Mouse (Mus musculus) common myeloid progenitor, adult 5-6 weeks (primary cell): Measurements from ENCODE around the gene Foxr2. TPM values are rescaled to one million over a fixed set of nuclear protein-coding genes. Genes with fewer than 3 reads are reported as not detected.

Experiments used
- ATAC-seq: replicated peaks from 2 replicates; pipeline ENCODE4 v1.8.0; 2016; ENCODE audit warnings: low read depth, mild to moderate bottlenecking, moderate TSS enrichment, inconsistent platforms; ENCODE audit not compliant: poor library complexity, severe bottlenecking
- total RNA-seq: library from RNA; stranded (forward); fragments of 200-1000, 187-1606 nt; gene quantifications from 2 replicates; pipeline ENCODE4 v1.2.3, GENCODE M21; 2017

Gene Foxr2
- total RNA-seq: not detected in 2 replicates

GRCm38 (mm10) chrX:153118486-153118885 is at the start of gene Foxr2:
Foxr2 (plus strand) TSS chrX:153118786.
- no peak for ATAC-seq

GRCm38 (mm10) chrX:153119013-153119412 is 427 bp downstream of the Foxr2 start:
- ATAC-seq: no peak

- peak; percentile 98 for ATAC-seq
Measured at GRCm38 (mm10) chrX:153139734-153140515, 21.3 kb downstream of the Foxr2 start, which contains the start of gene Rragb. Rragb (plus strand) TSS chrX:153139981.

- ATAC-seq: no peak
Measured at GRCm38 (mm10) chrX:153142656-153143055, 24.1 kb downstream of the Foxr2 start.

GRCm38 (mm10) chrX:153151766-153152165 is 33.2 kb downstream of the Foxr2 start:
- no peak for ATAC-seq

GRCm38 (mm10) chrX:153155322-153155721 is 36.7 kb downstream of the Foxr2 start:
- ATAC-seq: peak; percentile 71

- ATAC-seq: no peak
Measured at GRCm38 (mm10) chrX:153174786-153175185, 56.2 kb downstream of the Foxr2 start.

- ATAC-seq: no peak
Measured at GRCm38 (mm10) chrX:153182221-153182620, 63.6 kb downstream of the Foxr2 start.

Other genes starting within 250 kb of the Foxr2 start
- 1.1 and 1.3 TPM in 2 replicates for gene Usp51, start 112.3 kb upstream of the Foxr2 start, total RNA-seq
- gene Mageh1, start 81.2 kb upstream of the Foxr2 start, total RNA-seq: 1.9 and 2.1 TPM in 2 replicates
- 10.2 and 11.2 TPM in 2 replicates for gene Rragb, start 21.2 kb downstream of the Foxr2 start, total RNA-seq
- gene Klf8, start 118.7 kb downstream of the Foxr2 start, total RNA-seq: 1.9 and 3.6 TPM in 2 replicates